Comparison of ENCODE assay signal across 25 mouse cellular contexts in genomic region chr9:76603744-76604143, GRCm38 (mm10). TPM values are rescaled to one million over a fixed set of nuclear protein-coding genes. Genes with fewer than 3 reads are reported as not detected.
"Had no signal": no experiment of that assay in that cellular context is flagged by ENCODE, and none has a peak within 500 bp of the region (broad histone marks: within the 10 kb centered on the region; RNA-seq: fewer than 3 reads in every experiment).

No protein-coding gene starts in this region.

- H3K27me3 ChIP-seq: heart, embryonic 13.5 days; heart, embryonic 15.5 days; hindbrain, embryonic 13.5 days; hindbrain, embryonic 15.5 days; limb, embryonic 12.5 days had no signal

- DNase-seq: gastrocnemius, postnatal 14 days; gastrocnemius, postnatal 36 days; heart, adult 11 months; heart, adult 2 months; heart, postnatal 14 days; heart, postnatal 36 days; kidney, adult 11 months; kidney, adult 8-10 months; kidney, postnatal 10 days; kidney, postnatal 36 days; liver had no signal

- H3K4me1 ChIP-seq: heart, embryonic 13.5 days; heart, embryonic 15.5 days; hindbrain, embryonic 13.5 days; hindbrain, embryonic 15.5 days; limb, embryonic 10.5 days; limb, embryonic 12.5 days had no signal

- ATAC-seq: hindbrain, postnatal 0 days; intestine, embryonic 16.5 days had no signal

- H3K9ac ChIP-seq: heart, embryonic 13.5 days; heart, embryonic 15.5 days; hindbrain, embryonic 13.5 days; hindbrain, embryonic 15.5 days; limb, embryonic 12.5 days had no signal

- H3K4me2 ChIP-seq: heart, embryonic 11.5 days; heart, embryonic 13.5 days; heart, embryonic 15.5 days; hindbrain, embryonic 13.5 days; hindbrain, embryonic 15.5 days; limb, embryonic 12.5 days; liver, embryonic 11.5 days had no signal

- H3K27ac ChIP-seq: heart, adult 2 months; heart, embryonic 13.5 days; heart, embryonic 15.5 days; hindbrain, embryonic 13.5 days; hindbrain, embryonic 15.5 days; hindbrain, postnatal 0 days; left cerebral cortex, adult 2 months; limb, embryonic 10.5 days; limb, embryonic 12.5 days had no signal

- H3K36me3 ChIP-seq: heart, embryonic 13.5 days; heart, embryonic 15.5 days; hindbrain, embryonic 13.5 days; hindbrain, embryonic 15.5 days; limb, embryonic 10.5 days; limb, embryonic 12.5 days had no signal

- H3K9me3 ChIP-seq: heart, embryonic 13.5 days; heart, embryonic 15.5 days; hindbrain, embryonic 13.5 days; hindbrain, embryonic 15.5 days; limb, embryonic 10.5 days; limb, embryonic 12.5 days had no signal

- H3K4me3 ChIP-seq: heart, adult 2 months; heart, embryonic 13.5 days; heart, embryonic 15.5 days; hindbrain, embryonic 13.5 days; hindbrain, embryonic 15.5 days; left cerebral cortex, adult 2 months; limb, embryonic 10.5 days; limb, embryonic 12.5 days had no signal

RNA-seq across cellular contexts. Expression of gene Fam83b, which starts 36.8 kb away (rescaled TPM):
- total RNA-seq: gastrocnemius, adult 18-20 months; gastrocnemius, adult 8-10 months; gastrocnemius, postnatal 14 days; gastrocnemius, postnatal 36 days; hematopoietic stem cell, adult 5-6 weeks; hindbrain, postnatal 0 days; left cerebral cortex, adult 2 months had no signal
- polyA plus RNA-seq: heart, adult 2 months; hindbrain, embryonic 13.5 days had no signal
